Mouse (Mus musculus) left cerebral cortex, postnatal 14 days (tissue): ENCODE results near the gene Rasip1. TPM values are rescaled to one million over a fixed set of nuclear protein-coding genes. Genes with fewer than 3 reads are reported as not detected.
A peak's percentile ranks its signal among the peaks of the same experiment; 100 is the strongest.

Experiments used
- DNase-seq, 2 experiments: peaks; one replicate each; pipeline ENCODE4 v3.0.0; 2021 to 2022; ENCODE audit warnings: low spot score in 2 of 2, mixed read lengths in 1 of 2
- intact Hi-C: fragments of 180-260 bp; cut with DNase I; formaldehyde crosslinking; loops from one replicate; pipeline ENCODE4 v1.15.1; 2025
- long read RNA-seq, 2 experiments: library from polyadenylated mRNA; stranded (forward); transcript quantifications; one replicate each; pipeline ENCODE4 v2.0.0; 2021
- total RNA-seq, 2 experiments: library from RNA; stranded (reverse); gene quantifications; 2 replicates each; pipeline ENCODE4 v1.2.3; 2021

Rasip1 gene
- 10 to 100 TPM; 11.2 to 11.3 TPM for total RNA-seq
- long read RNA-seq, experiment 1, transcript Rasip1-201 (12 exons, 3,202 nt), result major isoform, 13 of 31 reads
- long read RNA-seq, experiment 1, partial matches to known transcripts, result 16 of 31 reads
- long read RNA-seq, experiment 1, other reads (novel, unspliced or antisense), result 2 of 31 reads
- long read RNA-seq, experiment 2, transcript Rasip1-201 (12 exons, 3,202 nt), result major isoform, 18 of 23 reads
- long read RNA-seq, experiment 2, partial matches to known transcripts, result 5 of 23 reads
- long read RNA-seq, experiment 2, other reads (novel, unspliced or antisense), result 0 of 23 reads

- DNase-seq, result no peak
- intact Hi-C loops, result no loop called here
These were observed at the start of gene Rasip1 for GRCm38 (mm10) chr7:45627261-45627660. Gene Rasip1, plus strand, starts transcription at chr7:45627488.

- DNase-seq, result no peak
- intact Hi-C loops, result no loop called here
These were observed 41.4 kb upstream of the Rasip1 start for GRCm38 (mm10) chr7:45585923-45586322.

- no peak for DNase-seq
- intact Hi-C loops, result no loop called here
These were observed 39.4 kb upstream of the Rasip1 start for GRCm38 (mm10) chr7:45587631-45588592.

GRCm38 (mm10) chr7:45589173-45589572 lies 38.1 kb upstream of the Rasip1 start:
- intact Hi-C loops, result no loop called here
- DNase-seq, result peak; percentile 96 to 99

GRCm38 (mm10) chr7:45589898-45590297 lies 37.4 kb upstream of the Rasip1 start:
- intact Hi-C loops, result no loop called here
- DNase-seq, result no peak

GRCm38 (mm10) chr7:45590874-45591273 lies 36.4 kb upstream of the Rasip1 start:
- intact Hi-C loops, result no loop called here
- no peak for DNase-seq

GRCm38 (mm10) chr7:45591880-45592279 lies 35.4 kb upstream of the Rasip1 start:
- DNase-seq, result no peak
- intact Hi-C loops, result no loop called here

GRCm38 (mm10) chr7:45593118-45593815 lies 34.0 kb upstream of the Rasip1 start:
- intact Hi-C loops, result no loop called here
- DNase-seq, result peak; percentile 69 to 81

- intact Hi-C loops, result loop anchor here (2.0 to 5.0 kb wide), 2 partner anchors 18 to 87 kb away; partner anchors contain the start of gene Ntn5
- no peak for DNase-seq
These were observed 32.1 kb upstream of the Rasip1 start for GRCm38 (mm10) chr7:45595176-45595575.

GRCm38 (mm10) chr7:45596107-45596506 lies 31.2 kb upstream of the Rasip1 start:
- intact Hi-C loops, result loop anchor here (5.0 kb wide), 1 partner anchor 86 kb away; the partner anchor contains the start of gene Ntn5
- no peak for DNase-seq

GRCm38 (mm10) chr7:45597013-45597412 lies 30.3 kb upstream of the Rasip1 start:
- no peak for DNase-seq
- intact Hi-C loops, result loop anchor here (5.0 kb wide), 1 partner anchor 85 kb away; the partner anchor contains the start of gene Ntn5

GRCm38 (mm10) chr7:45597527-45597926 lies 29.8 kb upstream of the Rasip1 start:
- intact Hi-C loops, result loop anchor here (5.0 kb wide), 1 partner anchor 85 kb away; the partner anchor contains the start of gene Ntn5
- no peak for DNase-seq

- DNase-seq, result no peak
- intact Hi-C loops, result loop anchor here (5.0 kb wide), 1 partner anchor 83 kb away; the partner anchor contains the start of gene Ntn5
These were observed 28.1 kb upstream of the Rasip1 start for GRCm38 (mm10) chr7:45598960-45599879.

GRCm38 (mm10) chr7:45605704-45606289 lies 21.5 kb upstream of the Rasip1 start:
- intact Hi-C loops, result loop anchor here (10.0 kb wide), 1 partner anchor 59 kb away; the partner anchor contains the start of gene Fut2
- no peak for DNase-seq

- intact Hi-C loops, result loop anchor here (10.0 kb wide), 1 partner anchor 55 kb away; the partner anchor contains the start of gene Fut2
- no peak for DNase-seq
These were observed 17.8 kb upstream of the Rasip1 start for GRCm38 (mm10) chr7:45609511-45609910.

GRCm38 (mm10) chr7:45616277-45616676 lies 11.0 kb upstream of the Rasip1 start:
- intact Hi-C loops, result no loop called here
- DNase-seq, result no peak

- intact Hi-C loops, result no loop called here
These were observed 10.1 kb upstream of the Rasip1 start, which contains the start of gene Fut1 for GRCm38 (mm10) chr7:45617042-45617695. Gene Fut1, plus strand, starts transcription at chr7:45617289.

More at GRCm38 (mm10) chr7:45617042-45617695, 10.1 kb upstream of the Rasip1 start, which contains the start of gene Fut1:
- DNase-seq, result peak in 1 of 2 experiments; percentile 38
